Mouse (Mus musculus): ENCODE measurements around the gene P4hb.

DNA sequence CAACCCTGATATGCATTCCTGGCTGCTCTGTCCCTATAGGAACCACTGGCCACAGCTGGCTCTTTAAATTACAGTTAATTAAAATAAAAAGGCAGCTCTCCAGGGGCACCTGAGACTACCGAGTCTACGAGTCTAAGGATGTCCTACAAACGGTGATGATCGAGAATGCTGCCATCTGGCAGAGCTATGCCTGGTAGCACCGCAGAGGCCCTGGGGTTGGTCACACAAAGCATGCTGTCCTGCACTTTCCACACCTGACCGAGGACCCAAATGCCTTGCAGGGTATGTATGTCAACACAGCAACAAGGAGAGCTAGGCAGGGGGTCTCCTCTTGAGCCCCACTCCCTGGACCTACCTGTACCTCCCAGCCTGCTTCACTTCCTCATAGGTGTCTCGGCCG is 40.9 kb upstream of the P4hb start:
- no peak for TF ChIP-seq ZNF384 (IDR thresholded peaks at IDR 0.05; ENCODE audit: low read depth, low read length)
- TF ChIP-seq ZC3H11A (IDR thresholded peaks at IDR 0.05; ENCODE audit: borderline replicate concordance, low read depth, low read length), result no peak
- TF ChIP-seq HCFC1 (IDR thresholded peaks at IDR 0.05; ENCODE audit: borderline replicate concordance, insufficient read depth, low read length), result no peak
- no peak for TF ChIP-seq MAFK (IDR thresholded peaks at IDR 0.05; ENCODE audit: insufficient read depth, low read depth, low read length)
